Mouse (Mus musculus): ENCODE results near the gene Ubl4b. TPM values are rescaled to one million over a fixed set of nuclear protein-coding genes. Genes with fewer than 3 reads are reported as not detected.
A peak's percentile ranks its signal among the peaks of the same experiment; 100 is the strongest.

Ubl4b gene
- polyA plus RNA-seq, 1 experiment from 2014 or later = not detected

DNA sequence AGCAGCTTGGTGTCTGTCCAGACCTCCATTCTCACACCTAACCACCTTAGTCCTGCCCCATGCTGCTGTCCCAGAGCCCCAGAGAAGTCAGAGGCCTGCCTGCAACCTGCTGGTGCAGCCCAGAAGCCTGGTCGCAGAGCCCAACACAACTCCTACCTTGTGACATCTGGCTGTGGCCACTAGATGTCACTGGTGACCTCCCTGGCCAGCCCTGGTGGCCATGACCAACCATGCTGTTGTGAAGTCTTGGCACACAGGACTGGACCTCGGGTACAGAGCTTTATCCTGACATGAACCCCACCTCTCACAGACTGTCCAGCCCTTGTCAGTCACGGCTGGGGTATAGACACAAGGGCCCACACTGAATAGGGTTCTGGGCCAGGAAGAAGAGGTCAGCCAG lies 4.3 kb upstream of the Ubl4b start:
- no peak overlapping the region for H3K27ac ChIP-seq (ENCODE audit: low read depth, low read length)
- no peaks in the 10 kb centered on the region for H3K27me3 ChIP-seq (ENCODE audit: control insufficient read depth, insufficient read depth, low read length)
- DNase-seq (ENCODE audit: low spot score) (peak; percentile 78), ATAC-seq (replicated peaks; ENCODE audit: low FRiP score) (peak; percentile 63; the same call in 1 of the 2 replicates)
- 12% methylated on average over 3 of the region's 3 CpGs for WGBS
- no peaks in the 10 kb centered on the region for H3K9me3 ChIP-seq (ENCODE audit: control insufficient read depth, low read length)
- H3K4me3 ChIP-seq (ENCODE audit: low read depth, low read length) = no peak overlapping the region
- H3K9ac ChIP-seq (ENCODE audit: low read length) = no peak overlapping the region
- H3K36me3 ChIP-seq (ENCODE audit: control insufficient read depth, insufficient read depth, low read length) = no peaks in the 10 kb centered on the region
- H3K4me1 ChIP-seq (replicated peaks; ENCODE audit: control insufficient read depth, insufficient read depth, low read length) = no peaks in the 10 kb centered on the region
- no peak overlapping the region for H3K4me2 ChIP-seq (ENCODE audit: low read depth, low read length, severe bottlenecking)

DNA sequence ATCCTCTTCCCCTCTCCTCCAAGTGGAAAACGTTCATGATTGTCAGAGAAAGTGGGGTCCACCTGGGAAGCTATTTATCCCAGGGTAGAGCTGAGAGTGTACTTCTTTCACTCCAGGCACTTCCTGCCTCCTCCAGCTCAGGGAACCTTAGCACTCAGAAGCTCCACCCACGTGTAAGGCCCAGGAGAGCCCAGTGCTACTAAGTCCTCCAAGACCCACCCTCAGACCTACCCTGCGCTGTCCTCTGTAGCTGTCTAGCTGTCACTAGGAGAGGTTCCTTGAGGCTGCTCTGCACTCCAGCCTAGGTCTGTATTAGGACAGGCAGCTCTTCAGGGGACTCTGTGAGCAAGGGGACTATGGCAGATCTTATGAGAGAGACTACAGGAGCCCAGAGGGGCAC lies 3.9 kb upstream of the Ubl4b start:
- 32% methylated on average over 3 of the region's 3 CpGs for WGBS
- Histone ChIP-seq H3K9ac (ENCODE audit: low read length) (no peak overlapping the region), H3K4me3 (ENCODE audit: low read depth, low read length) (no peak overlapping the region), H3K9me3 (ENCODE audit: control insufficient read depth, low read length) (no peaks in the 10 kb centered on the region), H3K4me2 (ENCODE audit: low read depth, low read length, severe bottlenecking) (no peak overlapping the region), H3K4me1 (replicated peaks; ENCODE audit: control insufficient read depth, insufficient read depth, low read length) (no peaks in the 10 kb centered on the region), H3K27ac (ENCODE audit: low read depth, low read length) (no peak overlapping the region), H3K27me3 (ENCODE audit: control insufficient read depth, insufficient read depth, low read length) (no peaks in the 10 kb centered on the region), H3K36me3 (ENCODE audit: control insufficient read depth, insufficient read depth, low read length) (no peaks in the 10 kb centered on the region)
- ATAC-seq (replicated peaks; ENCODE audit: low FRiP score) (peak; percentile 18; the same call in 1 of the 2 replicates), DNase-seq (ENCODE audit: low spot score) (peak; percentile 38)

DNA sequence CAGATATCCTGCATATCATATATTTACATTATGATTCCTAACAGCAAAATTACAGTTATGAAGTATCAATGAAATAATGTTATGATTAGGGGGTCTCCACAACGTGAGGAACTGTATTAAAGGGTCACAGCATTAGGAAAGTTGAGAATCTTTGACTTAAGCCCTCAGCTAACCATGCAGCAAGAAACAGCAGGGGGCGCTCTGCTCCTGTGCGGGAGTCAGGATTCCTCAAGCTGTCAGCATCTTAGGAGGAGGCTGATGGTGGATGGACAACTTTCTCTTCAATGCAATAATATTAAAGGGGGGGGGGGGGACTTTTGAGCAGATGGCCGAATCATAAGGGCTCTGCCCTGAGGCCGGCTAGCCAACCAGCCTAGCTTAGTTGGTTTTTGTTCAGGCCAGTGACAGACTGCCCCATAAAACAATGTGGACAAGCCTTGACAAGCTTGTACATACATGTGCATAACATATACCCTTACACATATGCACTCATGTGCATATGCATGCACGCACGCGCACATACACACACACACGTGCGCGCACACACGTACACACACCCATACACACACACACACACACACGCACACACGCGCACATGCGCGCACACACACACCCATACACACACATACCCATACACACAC lies 4.3 kb downstream of the Ubl4b start:
- Histone ChIP-seq H3K9me3 (ENCODE audit: control insufficient read depth, low read length) (no peaks in the 10 kb centered on the region), H3K4me3 (ENCODE audit: low read depth, low read length) (no peak overlapping the region), H3K27me3 (ENCODE audit: control insufficient read depth, insufficient read depth, low read length) (no peaks in the 10 kb centered on the region), H3K27ac (ENCODE audit: low read depth, low read length) (no peak overlapping the region), H3K4me1 (replicated peaks; ENCODE audit: control insufficient read depth, insufficient read depth, low read length) (no peaks in the 10 kb centered on the region), H3K9ac (ENCODE audit: low read length) (no peak overlapping the region), H3K4me2 (ENCODE audit: low read depth, low read length, severe bottlenecking) (no peak overlapping the region), H3K36me3 (ENCODE audit: control insufficient read depth, insufficient read depth, low read length) (no peaks in the 10 kb centered on the region)
- DNase-seq (ENCODE audit: low spot score) (peak; percentile 84), ATAC-seq (replicated peaks; ENCODE audit: low FRiP score) (0 out of 2 replicates have a peak, but pooled peaks have one; percentile 55)
- WGBS = 73% methylated on average over 17 of the region's 17 CpGs

DNA sequence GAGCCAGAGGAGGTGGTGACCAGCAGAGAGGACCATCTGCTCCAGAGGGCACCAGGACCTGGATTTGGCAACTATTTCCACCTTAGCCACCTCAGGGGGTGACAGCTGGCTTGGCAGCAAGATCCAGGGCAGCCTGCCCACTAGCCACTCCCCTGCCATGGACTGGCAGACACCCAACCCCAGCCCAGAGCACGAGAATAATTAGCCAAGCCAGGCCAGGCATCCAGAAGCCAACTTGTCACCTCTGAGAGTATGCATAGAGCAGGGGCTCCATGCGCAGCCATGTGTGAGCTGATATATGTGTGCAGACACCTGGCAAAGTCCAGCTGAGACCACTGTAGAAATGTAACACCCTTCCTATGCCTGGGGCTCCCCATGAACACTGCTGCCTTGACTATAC lies 7.9 kb downstream of the Ubl4b start:
- H3K9ac ChIP-seq (ENCODE audit: low read length) = no peak overlapping the region
- H3K4me3 ChIP-seq (ENCODE audit: low read depth, low read length) = no peak overlapping the region
- no peaks in the 10 kb centered on the region for H3K9me3 ChIP-seq (ENCODE audit: control insufficient read depth, low read length)
- 67% methylated on average over 2 of the region's 2 CpGs for WGBS
- no peak overlapping the region for H3K4me2 ChIP-seq (ENCODE audit: low read depth, low read length, severe bottlenecking)
- no peaks in the 10 kb centered on the region for H3K4me1 ChIP-seq (replicated peaks; ENCODE audit: control insufficient read depth, insufficient read depth, low read length)
- H3K27ac ChIP-seq (ENCODE audit: low read depth, low read length) = no peak overlapping the region
- no peaks in the 10 kb centered on the region for H3K27me3 ChIP-seq (ENCODE audit: control insufficient read depth, insufficient read depth, low read length)
- no peaks in the 10 kb centered on the region for H3K36me3 ChIP-seq (ENCODE audit: control insufficient read depth, insufficient read depth, low read length)
- no peak for ATAC-seq (replicated peaks; ENCODE audit: low FRiP score)
- no peak for DNase-seq (ENCODE audit: low spot score)

DNA sequence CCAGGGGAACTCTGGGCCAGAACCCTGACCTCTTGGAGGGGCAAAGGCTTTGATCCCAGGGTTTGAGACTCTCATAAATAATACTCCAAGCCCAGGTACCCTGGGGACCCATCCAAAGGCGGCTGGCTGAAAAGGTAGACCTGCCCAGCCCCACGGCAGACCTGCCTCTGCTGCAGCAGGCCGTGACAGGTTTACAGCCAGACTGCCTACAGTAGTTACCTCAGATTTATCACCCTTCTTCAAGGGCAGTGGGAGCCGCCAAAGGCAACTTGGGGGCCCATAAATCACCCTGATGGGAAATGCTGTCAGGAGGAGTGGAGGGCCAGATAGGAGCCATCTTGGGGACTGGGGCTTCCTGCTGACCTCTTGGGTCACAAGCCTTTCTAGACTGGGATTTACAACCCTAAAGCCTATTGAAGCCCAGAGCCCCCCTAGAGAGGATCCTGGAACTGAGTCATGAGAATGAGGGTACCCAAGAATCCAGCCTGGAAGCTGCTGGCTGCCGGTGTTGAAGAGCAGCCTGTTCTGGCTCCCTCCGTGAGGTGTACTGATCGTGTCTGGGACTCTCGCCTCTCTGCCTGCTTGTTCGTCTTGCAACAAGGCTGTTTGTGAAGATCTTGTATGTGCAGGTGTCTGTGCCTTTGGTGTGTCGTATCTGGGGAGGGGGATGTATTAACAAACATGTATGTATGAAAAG lies 9.0 kb downstream of the Ubl4b start:
- H3K36me3 ChIP-seq (ENCODE audit: control insufficient read depth, insufficient read depth, low read length) = no peaks in the 10 kb centered on the region
- no peaks in the 10 kb centered on the region for H3K27me3 ChIP-seq (ENCODE audit: control insufficient read depth, insufficient read depth, low read length)
- DNase-seq (ENCODE audit: low spot score) = no peak
- WGBS = 85% methylated on average over 10 of the region's 10 CpGs
- no peak overlapping the region for H3K4me3 ChIP-seq (ENCODE audit: low read depth, low read length)
- no peaks in the 10 kb centered on the region for H3K4me1 ChIP-seq (replicated peaks; ENCODE audit: control insufficient read depth, insufficient read depth, low read length)
- no peaks in the 10 kb centered on the region for H3K9me3 ChIP-seq (ENCODE audit: control insufficient read depth, low read length)
- H3K9ac ChIP-seq (ENCODE audit: low read length) = no peak overlapping the region
- H3K4me2 ChIP-seq (ENCODE audit: low read depth, low read length, severe bottlenecking) = no peak overlapping the region
- no peak overlapping the region for H3K27ac ChIP-seq (ENCODE audit: low read depth, low read length)
- no peak for ATAC-seq (replicated peaks; ENCODE audit: low FRiP score)

DNA sequence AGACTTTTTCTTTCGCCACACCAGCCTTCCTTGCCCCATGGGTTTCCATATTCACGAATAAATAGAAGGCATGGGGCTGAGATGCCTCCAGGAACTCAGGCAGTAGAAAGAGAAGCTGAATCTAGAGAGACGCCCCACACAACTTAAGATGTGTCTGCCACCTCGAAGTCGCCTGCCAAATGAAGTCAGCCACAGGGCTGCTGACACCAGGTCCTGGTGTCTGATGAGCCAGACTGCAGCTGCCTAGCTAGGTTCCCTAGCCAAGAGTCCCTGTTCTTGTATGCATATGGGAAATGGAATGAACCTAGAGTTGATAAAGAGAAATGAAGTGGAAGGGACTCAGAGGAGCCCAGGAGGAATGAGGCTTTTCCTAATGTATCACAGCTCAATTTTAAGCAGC lies 9.6 kb downstream of the Ubl4b start:
- Histone ChIP-seq H3K4me2 (ENCODE audit: low read depth, low read length, severe bottlenecking) (no peak overlapping the region), H3K27ac (ENCODE audit: low read depth, low read length) (no peak overlapping the region), H3K36me3 (ENCODE audit: control insufficient read depth, insufficient read depth, low read length) (no peaks in the 10 kb centered on the region), H3K27me3 (ENCODE audit: control insufficient read depth, insufficient read depth, low read length) (no peaks in the 10 kb centered on the region), H3K9ac (ENCODE audit: low read length) (no peak overlapping the region), H3K4me1 (replicated peaks; ENCODE audit: control insufficient read depth, insufficient read depth, low read length) (no peaks in the 10 kb centered on the region), H3K9me3 (ENCODE audit: control insufficient read depth, low read length) (no peaks in the 10 kb centered on the region), H3K4me3 (ENCODE audit: low read depth, low read length) (no peak overlapping the region)
- ATAC-seq (replicated peaks; ENCODE audit: low FRiP score) (no peak), DNase-seq (ENCODE audit: low spot score) (no peak)
- WGBS = 80% methylated on average over 5 of the region's 5 CpGs

DNA sequence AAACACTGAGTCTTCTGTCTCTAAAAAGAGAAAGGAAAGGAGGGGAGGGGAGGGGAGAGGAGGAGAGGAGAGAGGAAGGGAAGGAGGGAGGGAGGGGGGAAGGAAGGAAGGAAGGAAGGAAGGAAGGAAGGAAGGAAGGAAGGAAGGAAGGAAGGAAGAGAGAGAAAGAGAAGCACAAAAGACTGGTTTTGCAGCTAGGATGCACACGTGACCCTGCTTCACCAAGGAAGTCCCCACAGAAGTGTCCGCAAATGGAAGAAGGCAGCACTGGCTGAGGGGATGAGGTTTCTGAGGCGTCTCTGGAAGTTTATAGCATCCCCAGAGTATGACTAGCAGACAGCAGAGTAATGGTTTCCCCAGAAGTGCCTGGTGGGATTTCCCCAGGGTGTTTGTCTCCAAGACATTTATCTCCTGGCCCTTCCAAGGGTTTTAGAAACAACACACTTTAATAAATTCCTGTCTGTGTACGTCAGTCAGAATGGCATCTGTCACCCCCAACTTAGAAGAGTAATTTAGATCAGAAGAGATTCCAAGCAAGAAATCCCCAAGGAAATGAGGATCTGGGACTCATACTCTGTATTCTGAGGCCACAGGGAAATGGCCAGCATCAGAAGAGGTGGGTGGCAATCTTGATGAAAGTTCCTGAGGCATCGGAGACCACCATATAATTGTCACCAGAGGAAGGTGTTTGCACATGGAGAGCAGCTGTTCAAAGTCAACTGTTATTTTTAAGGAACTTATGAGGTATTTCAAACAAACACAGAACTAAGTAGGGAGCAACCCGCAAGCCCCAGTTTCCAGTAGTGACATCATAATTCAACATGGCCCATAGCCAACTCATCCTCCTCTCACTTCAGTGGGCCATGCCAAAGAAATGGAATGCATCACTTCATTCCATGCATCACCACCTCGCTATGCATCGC lies 11.5 kb downstream of the Ubl4b start:
- ATAC-seq (replicated peaks; ENCODE audit: low FRiP score) (no peak), DNase-seq (ENCODE audit: low spot score) (no peak)
- no peak overlapping the region for H3K4me2 ChIP-seq (ENCODE audit: low read depth, low read length, severe bottlenecking)
- no peaks in the 10 kb centered on the region for H3K36me3 ChIP-seq (ENCODE audit: control insufficient read depth, insufficient read depth, low read length)
- H3K4me1 ChIP-seq (replicated peaks; ENCODE audit: control insufficient read depth, insufficient read depth, low read length) = no peaks in the 10 kb centered on the region
- H3K9ac ChIP-seq (ENCODE audit: low read length) = no peak overlapping the region
- 82% methylated on average over 8 of the region's 8 CpGs for WGBS
- H3K27me3 ChIP-seq (ENCODE audit: control insufficient read depth, insufficient read depth, low read length) = no peaks in the 10 kb centered on the region
- no peaks in the 10 kb centered on the region for H3K9me3 ChIP-seq (ENCODE audit: control insufficient read depth, low read length)
- no peak overlapping the region for H3K27ac ChIP-seq (ENCODE audit: low read depth, low read length)
- no peak overlapping the region for H3K4me3 ChIP-seq (ENCODE audit: low read depth, low read length)

DNA sequence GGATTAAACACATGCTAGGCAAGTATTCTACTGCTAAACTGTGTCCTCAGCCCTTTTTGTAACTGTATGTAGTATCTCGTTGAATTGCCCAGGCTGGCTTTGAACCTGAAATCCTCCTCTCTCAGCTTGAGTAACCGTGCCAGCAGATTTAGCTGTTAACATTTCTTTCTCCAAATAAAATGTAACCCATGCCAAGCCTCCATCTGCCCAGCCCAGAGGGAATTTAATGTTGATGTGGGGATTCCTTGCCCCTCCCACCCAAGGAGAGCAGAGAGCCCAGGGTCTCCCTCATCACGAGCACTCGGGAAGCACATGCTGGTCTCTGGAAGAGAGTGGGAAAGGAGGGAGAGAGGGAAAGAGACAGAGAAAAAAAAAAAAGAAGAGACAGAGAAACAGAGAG lies 12.3 kb downstream of the Ubl4b start:
- ATAC-seq (replicated peaks; ENCODE audit: low FRiP score) (no peak), DNase-seq (ENCODE audit: low spot score) (no peak)
- Histone ChIP-seq H3K27ac (ENCODE audit: low read depth, low read length) (no peak overlapping the region), H3K36me3 (ENCODE audit: control insufficient read depth, insufficient read depth, low read length) (no peaks in the 10 kb centered on the region), H3K9me3 (ENCODE audit: control insufficient read depth, low read length) (no peaks in the 10 kb centered on the region), H3K4me1 (replicated peaks; ENCODE audit: control insufficient read depth, insufficient read depth, low read length) (no peaks in the 10 kb centered on the region), H3K9ac (ENCODE audit: low read length) (no peak overlapping the region), H3K27me3 (ENCODE audit: control insufficient read depth, insufficient read depth, low read length) (no peaks in the 10 kb centered on the region), H3K4me2 (ENCODE audit: low read depth, low read length, severe bottlenecking) (no peak overlapping the region), H3K4me3 (ENCODE audit: low read depth, low read length) (no peak overlapping the region)
- 71% methylated on average over 4 of the region's 4 CpGs for WGBS
